Mouse (Mus musculus) liver, postnatal 0 days (tissue): ENCODE measurements at regions not wholly inside any gene's neighbourhood (a gene's known extent, or its start where the extent isn't known, plus 50 kb on each side); places are given as distances from the start of the nearest gene placed in this dataset.
A peak's percentile ranks its signal among the peaks of the same experiment; 100 is the strongest.

Source experiments
- ATAC-seq: fragments of 200-750 bp; cut with Nextera tagmentation; 2 replicates; pipeline ENCODE4 v1.8.0; 2017; ENCODE audit warnings: mild to moderate bottlenecking, moderate library complexity
- DNase-seq: peaks from one replicate; pipeline ENCODE4 v3.0.0-alpha.2; 2016
- H3K27ac ChIP-seq: fragments of 300-500 bp; sonication (generic); 2 replicates; pipeline ENCODE4 v1.5.1; 2014; ENCODE audit warnings: antibody characterized with exemption, moderate library complexity, mild to moderate bottlenecking, low read depth
- H3K27me3 ChIP-seq: fragments of 300-500 bp; sonication (generic); 2 replicates; pipeline ENCODE4 v1.6.1; 2014; ENCODE audit warnings: low read length, control low read depth, mixed read lengths; ENCODE audit not compliant: insufficient read depth
- H3K36me3 ChIP-seq: fragments of 300-500 bp; sonication (generic); replicated peaks from 2 replicates; pipeline ENCODE4 v1.6.1; 2014; ENCODE audit warnings: mild to moderate bottlenecking, control low read depth, low read length, moderate library complexity, mixed read lengths; ENCODE audit not compliant: insufficient read depth
- H3K4me1 ChIP-seq: fragments of 300-500 bp; sonication (generic); 2 replicates; pipeline ENCODE4 v1.6.1; 2014; ENCODE audit warnings: antibody characterized with exemption, mild to moderate bottlenecking, control low read depth; ENCODE audit not compliant: insufficient read depth
- H3K4me2 ChIP-seq: fragments of 300-500 bp; sonication (generic); 2 replicates; pipeline ENCODE4 v1.6.1; 2014; ENCODE audit warnings: low read depth, mild to moderate bottlenecking, low read length, moderate library complexity, mixed read lengths
- H3K4me3 ChIP-seq: fragments of 300-500 bp; sonication (generic); 2 replicates; pipeline ENCODE4 v1.5.1; 2014; ENCODE audit warnings: low read depth, low read length
- H3K9ac ChIP-seq: fragments of 300-500 bp; sonication (generic); replicated peaks from 2 replicates; pipeline ENCODE4 v1.6.1; 2014; ENCODE audit warnings: mild to moderate bottlenecking, moderate library complexity
- H3K9me3 ChIP-seq: fragments of 300-500 bp; sonication (generic); 2 replicates; pipeline ENCODE4 v1.6.1; 2016; ENCODE audit warnings: mild to moderate bottlenecking, control low read depth, low read length, mixed read lengths
- CTCF ChIP-seq: sonication (generic); IDR thresholded peaks from 2 replicates; pipeline ENCODE4 v1.5.1; 2016; ENCODE audit warnings: antibody characterized with exemption, low read depth
- EP300 ChIP-seq: IDR thresholded peaks from 2 replicates; pipeline ENCODE4 v1.6.1; 2016; ENCODE audit warnings: antibody characterized with exemption, low read depth, mild to moderate bottlenecking
- WGBS: fragments of 180-500 bp; shearing (Covaris S2); extraction: QIAGEN DNeasy Blood & Tissue Kit; methylation state at CpG from one replicate; pipeline ENCODE4 v1.1.7; 2014; ENCODE audit not compliant: insufficient replicate concordance; 5-methylcytosine and 5-hydroxymethylcytosine counted together

- DNase-seq, result no peak
- H3K27ac ChIP-seq, result no peak overlapping the region
- no peaks in the 10 kb centered on the region for H3K27me3 ChIP-seq
- H3K9me3 ChIP-seq, result no peaks in the 10 kb centered on the region
- no peak for TF ChIP-seq EP300
- TF ChIP-seq CTCF, result no peak
- no peak overlapping the region for H3K4me2 ChIP-seq
- no peaks in the 10 kb centered on the region for H3K36me3 ChIP-seq
- no peak overlapping the region for H3K9ac ChIP-seq
- H3K4me3 ChIP-seq, result no peak overlapping the region
- 74% methylated on average over 3 of the region's 3 CpGs for WGBS
- no peak for ATAC-seq
- no peaks in the 10 kb centered on the region for H3K4me1 ChIP-seq
Observed at GRCm38 (mm10) chr6:16171871-16172270, 451.4 kb downstream of the Mdfic start.

GRCm38 (mm10) chr6:16177313-16177712 lies 456.9 kb downstream of the Mdfic start:
- Histone ChIP-seq H3K27ac (no peak overlapping the region), H3K4me3 (no peak overlapping the region), H3K9ac (no peak overlapping the region), H3K4me1 (no peaks in the 10 kb centered on the region), H3K27me3 (no peaks in the 10 kb centered on the region), H3K36me3 (no peaks in the 10 kb centered on the region), H3K9me3 (no peaks in the 10 kb centered on the region), H3K4me2 (no peak overlapping the region)
- DNase-seq (no peak), ATAC-seq (no peak)
- TF ChIP-seq EP300, result no peak
- no peak for TF ChIP-seq CTCF
- 46% methylated on average over 5 of the region's 5 CpGs for WGBS

- Histone ChIP-seq H3K9ac (no peak overlapping the region), H3K4me1 (no peaks in the 10 kb centered on the region), H3K4me3 (no peak overlapping the region), H3K27ac (no peak overlapping the region), H3K9me3 (no peaks in the 10 kb centered on the region), H3K27me3 (no peaks in the 10 kb centered on the region), H3K4me2 (no peak overlapping the region), H3K36me3 (no peaks in the 10 kb centered on the region)
- WGBS, result 58% methylated on average over 4 of the region's 4 CpGs
- DNase-seq, result no peak
- TF ChIP-seq EP300 (no peak), CTCF (no peak)
- no peak for ATAC-seq
Observed at GRCm38 (mm10) chr6:16187983-16188550, 467.6 kb downstream of the Mdfic start.

GRCm38 (mm10) chr6:16212975-16213374 lies 492.5 kb downstream of the Mdfic start:
- H3K9me3 ChIP-seq, result no peaks in the 10 kb centered on the region
- no peaks in the 10 kb centered on the region for H3K36me3 ChIP-seq
- TF ChIP-seq CTCF (no peak), EP300 (no peak)
- H3K27ac ChIP-seq, result no peak overlapping the region
- WGBS, result 59% methylated on average over 5 of the region's 5 CpGs
- no peak for DNase-seq
- no peaks in the 10 kb centered on the region for H3K4me1 ChIP-seq
- H3K9ac ChIP-seq, result no peak overlapping the region
- no peaks in the 10 kb centered on the region for H3K27me3 ChIP-seq
- no peak for ATAC-seq
- H3K4me2 ChIP-seq, result no peak overlapping the region
- H3K4me3 ChIP-seq, result no peak overlapping the region

- WGBS, result 75% methylated on average over 4 of the region's 4 CpGs
- Histone ChIP-seq H3K36me3 (no peaks in the 10 kb centered on the region), H3K9ac (no peak overlapping the region), H3K4me2 (no peak overlapping the region), H3K27ac (no peak overlapping the region), H3K4me3 (no peak overlapping the region), H3K4me1 (no peaks in the 10 kb centered on the region), H3K27me3 (no peaks in the 10 kb centered on the region), H3K9me3 (no peaks in the 10 kb centered on the region)
- no peak for DNase-seq
- no peak for TF ChIP-seq CTCF
- no peak for TF ChIP-seq EP300
- no peak for ATAC-seq
Observed at GRCm38 (mm10) chr6:16213635-16214034, 493.2 kb downstream of the Mdfic start.

GRCm38 (mm10) chr6:16221002-16221627 lies 500.7 kb downstream of the Mdfic start:
- H3K4me1 ChIP-seq, result no peaks in the 10 kb centered on the region
- no peaks in the 10 kb centered on the region for H3K36me3 ChIP-seq
- TF ChIP-seq EP300 (no peak), CTCF (peak; percentile 58)
- no peak overlapping the region for H3K4me3 ChIP-seq
- 24% methylated on average over 3 of the region's 3 CpGs for WGBS
- no peaks in the 10 kb centered on the region for H3K9me3 ChIP-seq
- ATAC-seq (no peak), DNase-seq (no peak)
- no peak overlapping the region for H3K9ac ChIP-seq
- no peak overlapping the region for H3K27ac ChIP-seq
- H3K27me3 ChIP-seq, result no peaks in the 10 kb centered on the region
- no peak overlapping the region for H3K4me2 ChIP-seq
